Mouse (Mus musculus) thymus, adult 2 months (tissue): ENCODE results near the gene Creld1. TPM values are rescaled to one million over a fixed set of nuclear protein-coding genes. Genes with fewer than 3 reads are reported as not detected.

Experiments
- DNase-seq: peaks from one replicate; pipeline ENCODE4 v3.0.0; 2021
- H3K27ac ChIP-seq: fragments of 200-500 bp; 2 replicates; pipeline ENCODE4 v1.5.1; 2012; ENCODE audit warnings: low read length, control low read depth; ENCODE audit not compliant: control insufficient read depth, insufficient read depth
- H3K27me3 ChIP-seq: fragments of 200-500 bp; 2 replicates; pipeline ENCODE4 v1.6.1; 2012; ENCODE audit warnings: mild to moderate bottlenecking, low read length, moderate library complexity, mixed read lengths; ENCODE audit not compliant: control insufficient read depth, insufficient read depth
- H3K36me3 ChIP-seq: fragments of 200-500 bp; 2 replicates; pipeline ENCODE4 v1.6.1; 2012; ENCODE audit warnings: mild to moderate bottlenecking, low read length, moderate library complexity; ENCODE audit not compliant: control insufficient read depth, insufficient read depth
- H3K4me1 ChIP-seq: fragments of 200-500 bp; replicated peaks from 2 replicates; pipeline ENCODE4 v1.6.1; 2012; ENCODE audit warnings: low read length; ENCODE audit not compliant: control insufficient read depth, insufficient read depth
- H3K4me3 ChIP-seq: fragments of 200-500 bp; 2 replicates; pipeline ENCODE4 v1.5.1; 2012; ENCODE audit warnings: mild to moderate bottlenecking, low read length, control low read depth, moderate library complexity; ENCODE audit not compliant: control insufficient read depth, insufficient read depth
- CTCF ChIP-seq: fragments of 200-500 bp; IDR thresholded peaks from 2 replicates; pipeline ENCODE4 v1.5.1; 2012; ENCODE audit warnings: mild to moderate bottlenecking, control low read depth, low read length, moderate library complexity, borderline replicate concordance; ENCODE audit not compliant: control insufficient read depth, poor library complexity, insufficient read depth; ENCODE audit errors: extremely low read depth
- POLR2A ChIP-seq: fragments of 200-500 bp; IDR thresholded peaks from 2 replicates; pipeline ENCODE4 v1.6.1; 2012; ENCODE audit warnings: mild to moderate bottlenecking, low read length, control low read depth, moderate library complexity; ENCODE audit not compliant: control insufficient read depth, poor library complexity, insufficient read depth; ENCODE audit errors: extremely low read depth
- WGBS: fragments of 180-500 bp; shearing (Covaris S2); methylation state at CpG from one replicate; pipeline ENCODE4 v1.1.7; 2018; 5-methylcytosine and 5-hydroxymethylcytosine counted together
- polyA plus RNA-seq: library from polyadenylated mRNA; depleted of rRNA; stranded (reverse); fragments of >200 nt; gene quantifications from 2 replicates; pipeline ENCODE4 v1.2.3, GENCODE M21; 2012

The Creld1 gene
- polyA plus RNA-seq, 1 experiment, result 16.1 TPM

- TF ChIP-seq CTCF (no peak), POLR2A (no peak)
- WGBS, result 99% methylated on average over 2 of the region's 2 CpGs
These were observed 19.7 kb downstream of the Creld1 start for GRCm38 (mm10) chr6:113502801-113503200.

GRCm38 (mm10) chr6:113505689-113506088, 22.6 kb downstream of the Creld1 start:
- H3K36me3 ChIP-seq, result no peaks in the 10 kb centered on the region
- DNase-seq, result no peak
- WGBS, result 7% methylated on average over 1 of the region's 1 CpGs
- no peaks in the 10 kb centered on the region for H3K27me3 ChIP-seq
- no peak for TF ChIP-seq CTCF
- no peak for TF ChIP-seq POLR2A
- peaks cover 16% of the 10 kb centered on the region for H3K4me1 ChIP-seq
- H3K4me3 ChIP-seq, result no peak overlapping the region
- H3K27ac ChIP-seq, result no peak overlapping the region

More at GRCm38 (mm10) chr6:113502801-113503200, 19.7 kb downstream of the Creld1 start:
- Histone ChIP-seq H3K36me3 (no peaks in the 10 kb centered on the region), H3K4me3 (no peak overlapping the region), H3K27me3 (no peaks in the 10 kb centered on the region), H3K4me1 (peaks cover 8% of the 10 kb centered on the region; the same call in 1 of the 2 replicates), H3K27ac (no peak overlapping the region)
- DNase-seq, result no peak

- Histone ChIP-seq H3K4me3 (no peak overlapping the region), H3K27me3 (no peaks in the 10 kb centered on the region), H3K27ac (no peak overlapping the region), H3K36me3 (no peaks in the 10 kb centered on the region), H3K4me1 (peaks cover 16% of the 10 kb centered on the region)
- no peak for TF ChIP-seq POLR2A
- no peak for TF ChIP-seq CTCF
- DNase-seq, result no peak
These were observed 24.0 kb downstream of the Creld1 start for GRCm38 (mm10) chr6:113507130-113507529.

GRCm38 (mm10) chr6:113508272-113508946, 25.3 kb downstream of the Creld1 start:
- Histone ChIP-seq H3K4me3 (no peak overlapping the region), H3K27ac (peak overlapping the region; percentile 6), H3K36me3 (peaks cover 2% of the 10 kb centered on the region; the same call in 1 of the 2 replicates), H3K4me1 (peaks cover 16% of the 10 kb centered on the region), H3K27me3 (no peaks in the 10 kb centered on the region)
- DNase-seq, result no peak
- TF ChIP-seq POLR2A (0 out of 2 replicates have a peak, but pooled peaks have one; percentile 15), CTCF (no peak)
- 73% methylated on average over 7 of the region's 7 CpGs for WGBS

- H3K27me3 ChIP-seq, result no peaks in the 10 kb centered on the region
- peak overlapping the region; percentile 6; the same call in 1 of the 2 replicates for H3K27ac ChIP-seq
- peaks cover 7% of the 10 kb centered on the region; the same call in 1 of the 2 replicates for H3K36me3 ChIP-seq
- TF ChIP-seq POLR2A (no peak), CTCF (no peak)
- DNase-seq, result no peak
- peaks cover 16% of the 10 kb centered on the region for H3K4me1 ChIP-seq
- 41% methylated on average over 5 of the region's 5 CpGs for WGBS
- no peak overlapping the region for H3K4me3 ChIP-seq
These were observed 25.8 kb downstream of the Creld1 start for GRCm38 (mm10) chr6:113508947-113509280.

GRCm38 (mm10) chr6:113513944-113514343, 30.8 kb downstream of the Creld1 start:
- 97% methylated on average over 6 of the region's 6 CpGs for WGBS
- H3K27ac ChIP-seq, result no peak overlapping the region
- no peaks in the 10 kb centered on the region for H3K27me3 ChIP-seq
- TF ChIP-seq POLR2A, result no peak
- TF ChIP-seq CTCF, result no peak
- H3K4me3 ChIP-seq, result no peak overlapping the region
- peaks cover 23% of the 10 kb centered on the region for H3K4me1 ChIP-seq
- no peak for DNase-seq
- peaks cover 42% of the 10 kb centered on the region for H3K36me3 ChIP-seq

GRCm38 (mm10) chr6:113514600-113514999, 31.5 kb downstream of the Creld1 start:
- Histone ChIP-seq H3K27ac (no peak overlapping the region), H3K4me1 (peaks cover 20% of the 10 kb centered on the region), H3K27me3 (no peaks in the 10 kb centered on the region), H3K4me3 (no peak overlapping the region), H3K36me3 (peaks cover 49% of the 10 kb centered on the region)
- DNase-seq, result no peak
- WGBS, result 78% methylated on average over 3 of the region's 3 CpGs
- TF ChIP-seq POLR2A (no peak), CTCF (no peak)
